Mouse (Mus musculus): ENCODE measurements around the gene Gm28038. TPM values are rescaled to one million over a fixed set of nuclear protein-coding genes. Genes with fewer than 3 reads are reported as not detected.
A peak's percentile ranks its signal among the peaks of the same experiment; 100 is the strongest.

The Gm28038 gene
- polyA plus RNA-seq, 1 experiment, result not detected

- Histone ChIP-seq H3K4me3 (ENCODE audit: insufficient read depth, low read depth, low read length) (peak overlapping the region; percentile 8; the same call in 1 of the 2 replicates), H3K36me3 (ENCODE audit: control insufficient read depth, insufficient read depth, low read length) (0 out of 2 replicates have a peak, but pooled peaks cover 2% of the 10 kb centered on the region), H3K27ac (ENCODE audit: insufficient read depth, low read depth, low read length) (peak overlapping the region; percentile 94), H3K4me1 (ENCODE audit: control insufficient read depth, insufficient read depth, low read length) (peaks cover 25% of the 10 kb centered on the region), H3K27me3 (replicated peaks; ENCODE audit: control insufficient read depth, insufficient read depth, low read length) (no peaks in the 10 kb centered on the region)
- TF ChIP-seq POLR2A (IDR thresholded peaks at IDR 0.05; ENCODE audit: low read depth, low read length) (peak; percentile 21), CTCF (conservative IDR thresholded peaks at IDR 0.05; ENCODE audit: insufficient read depth, insufficient read length, low read depth, low read length) (no peak)
- DNase-seq, result peak; percentile 88
- WGBS, result 38% methylated on average over 4 of the region's 4 CpGs
Observed at GRCm38 (mm10) chr2:30239777-30240176, 41.1 kb upstream of the Gm28038 start.

GRCm38 (mm10) chr2:30240267-30240666 lies 40.6 kb upstream of the Gm28038 start, which contains the start of gene Gm28035:
Gene Gm28035, plus strand, starts transcription at chr2:30240567.
- 67% methylated on average over 2 of the region's 2 CpGs for WGBS
- peak within 1 kb of the TSS; percentile 94 for H3K27ac ChIP-seq (ENCODE audit: insufficient read depth, low read depth, low read length)
- TF ChIP-seq CTCF (conservative IDR thresholded peaks at IDR 0.05; ENCODE audit: insufficient read depth, insufficient read length, low read depth, low read length) (no peak), POLR2A (IDR thresholded peaks at IDR 0.05; ENCODE audit: low read depth, low read length) (no peak)
- H3K4me1 ChIP-seq (ENCODE audit: control insufficient read depth, insufficient read depth, low read length), result peaks cover 25% of the 10 kb centered on the region
- H3K36me3 ChIP-seq (ENCODE audit: control insufficient read depth, insufficient read depth, low read length), result 0 out of 2 replicates have a peak, but pooled peaks cover 2% of the 10 kb centered on the region
- no peaks in the 10 kb centered on the region for H3K27me3 ChIP-seq (replicated peaks; ENCODE audit: control insufficient read depth, insufficient read depth, low read length)
- DNase-seq, result no peak
- H3K4me3 ChIP-seq (ENCODE audit: insufficient read depth, low read depth, low read length), result peak within 1 kb of the TSS; percentile 8

- Histone ChIP-seq H3K4me1 (ENCODE audit: control insufficient read depth, insufficient read depth, low read length) (peaks cover 25% of the 10 kb centered on the region), H3K27me3 (replicated peaks; ENCODE audit: control insufficient read depth, insufficient read depth, low read length) (no peaks in the 10 kb centered on the region), H3K27ac (ENCODE audit: insufficient read depth, low read depth, low read length) (peak overlapping the region; percentile 86), H3K36me3 (ENCODE audit: control insufficient read depth, insufficient read depth, low read length) (0 out of 2 replicates have a peak, but pooled peaks cover 2% of the 10 kb centered on the region), H3K4me3 (ENCODE audit: insufficient read depth, low read depth, low read length) (no peak overlapping the region)
- WGBS, result 22% methylated on average over 4 of the region's 4 CpGs
- DNase-seq, result peak; percentile 95
- TF ChIP-seq POLR2A (IDR thresholded peaks at IDR 0.05; ENCODE audit: low read depth, low read length) (no peak), CTCF (conservative IDR thresholded peaks at IDR 0.05; ENCODE audit: insufficient read depth, insufficient read length, low read depth, low read length) (no peak)
Observed at GRCm38 (mm10) chr2:30242509-30242908, 38.3 kb upstream of the Gm28038 start.

GRCm38 (mm10) chr2:30243391-30243790 lies 37.5 kb upstream of the Gm28038 start:
- WGBS, result 66% methylated on average over 4 of the region's 4 CpGs
- no peak for TF ChIP-seq CTCF (conservative IDR thresholded peaks at IDR 0.05; ENCODE audit: insufficient read depth, insufficient read length, low read depth, low read length)
- no peak for TF ChIP-seq POLR2A (IDR thresholded peaks at IDR 0.05; ENCODE audit: low read depth, low read length)
- no peaks in the 10 kb centered on the region for H3K27me3 ChIP-seq (replicated peaks; ENCODE audit: control insufficient read depth, insufficient read depth, low read length)
- H3K27ac ChIP-seq (ENCODE audit: insufficient read depth, low read depth, low read length), result peak overlapping the region; percentile 86
- no peak for DNase-seq
- H3K4me3 ChIP-seq (ENCODE audit: insufficient read depth, low read depth, low read length), result no peak overlapping the region
- H3K4me1 ChIP-seq (ENCODE audit: control insufficient read depth, insufficient read depth, low read length), result peaks cover 25% of the 10 kb centered on the region
- H3K36me3 ChIP-seq (ENCODE audit: control insufficient read depth, insufficient read depth, low read length), result 0 out of 2 replicates have a peak, but pooled peaks cover 2% of the 10 kb centered on the region

DNA sequence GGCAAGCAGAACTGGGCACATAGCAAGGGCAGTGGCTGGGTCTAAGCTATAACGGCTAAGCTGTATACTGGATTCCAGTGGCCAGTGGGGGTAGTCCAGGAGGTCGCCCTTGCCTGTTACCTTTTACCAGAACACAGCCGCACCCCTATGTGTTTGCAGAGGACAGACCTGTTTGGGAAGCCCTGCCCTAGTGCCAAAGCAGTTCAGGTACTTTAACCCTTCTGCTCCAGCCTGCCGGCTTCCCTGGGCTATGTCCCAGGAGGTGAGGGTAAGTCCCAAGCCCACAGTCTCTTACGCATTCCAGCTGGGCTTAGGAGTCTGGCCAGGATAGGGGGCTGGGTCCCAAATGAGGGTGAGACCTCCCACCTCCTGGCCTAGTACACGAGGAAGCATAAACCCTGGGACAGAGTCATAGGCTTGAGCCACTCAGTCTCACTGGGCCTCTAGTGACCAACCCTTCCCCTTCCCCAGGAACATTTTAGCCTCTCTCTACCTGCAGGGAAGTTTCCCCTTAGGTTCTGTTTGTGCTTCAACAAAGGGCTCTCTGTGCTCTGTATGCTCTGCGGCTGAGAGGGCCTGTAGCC lies 36.2 kb upstream of the Gm28038 start:
- no peak for DNase-seq
- Histone ChIP-seq H3K27me3 (replicated peaks; ENCODE audit: control insufficient read depth, insufficient read depth, low read length) (no peaks in the 10 kb centered on the region), H3K4me1 (ENCODE audit: control insufficient read depth, insufficient read depth, low read length) (peaks cover 13% of the 10 kb centered on the region), H3K36me3 (ENCODE audit: control insufficient read depth, insufficient read depth, low read length) (0 out of 2 replicates have a peak, but pooled peaks cover 2% of the 10 kb centered on the region), H3K27ac (ENCODE audit: insufficient read depth, low read depth, low read length) (peak overlapping the region; percentile 35; the same call in 1 of the 2 replicates), H3K4me3 (ENCODE audit: insufficient read depth, low read depth, low read length) (no peak overlapping the region)
- WGBS, result 37% methylated on average over 7 of the region's 7 CpGs
- no peak for TF ChIP-seq CTCF (conservative IDR thresholded peaks at IDR 0.05; ENCODE audit: insufficient read depth, insufficient read length, low read depth, low read length)
- TF ChIP-seq POLR2A (IDR thresholded peaks at IDR 0.05; ENCODE audit: low read depth, low read length), result no peak

- 73% methylated on average over 5 of the region's 5 CpGs for WGBS
- DNase-seq, result no peak
- no peaks in the 10 kb centered on the region for H3K36me3 ChIP-seq (ENCODE audit: control insufficient read depth, insufficient read depth, low read length)
- H3K4me1 ChIP-seq (ENCODE audit: control insufficient read depth, insufficient read depth, low read length), result peaks cover 20% of the 10 kb centered on the region
- H3K27ac ChIP-seq (ENCODE audit: insufficient read depth, low read depth, low read length), result no peak overlapping the region
- no peak overlapping the region for H3K4me3 ChIP-seq (ENCODE audit: insufficient read depth, low read depth, low read length)
- no peaks in the 10 kb centered on the region for H3K27me3 ChIP-seq (replicated peaks; ENCODE audit: control insufficient read depth, insufficient read depth, low read length)
- TF ChIP-seq POLR2A (IDR thresholded peaks at IDR 0.05; ENCODE audit: low read depth, low read length) (no peak), CTCF (conservative IDR thresholded peaks at IDR 0.05; ENCODE audit: insufficient read depth, insufficient read length, low read depth, low read length) (no peak)
Observed at GRCm38 (mm10) chr2:30247036-30247435, 33.8 kb upstream of the Gm28038 start.

GRCm38 (mm10) chr2:30247681-30248080 lies 33.2 kb upstream of the Gm28038 start:
- no peak for DNase-seq
- TF ChIP-seq POLR2A (IDR thresholded peaks at IDR 0.05; ENCODE audit: low read depth, low read length) (no peak), CTCF (conservative IDR thresholded peaks at IDR 0.05; ENCODE audit: insufficient read depth, insufficient read length, low read depth, low read length) (no peak)
- Histone ChIP-seq H3K4me3 (ENCODE audit: insufficient read depth, low read depth, low read length) (no peak overlapping the region), H3K4me1 (ENCODE audit: control insufficient read depth, insufficient read depth, low read length) (peaks cover 23% of the 10 kb centered on the region), H3K27ac (ENCODE audit: insufficient read depth, low read depth, low read length) (no peak overlapping the region), H3K27me3 (replicated peaks; ENCODE audit: control insufficient read depth, insufficient read depth, low read length) (no peaks in the 10 kb centered on the region), H3K36me3 (ENCODE audit: control insufficient read depth, insufficient read depth, low read length) (no peaks in the 10 kb centered on the region)
- WGBS, result 35% methylated on average over 4 of the region's 4 CpGs
